Mouse (Mus musculus) ES-E14 (cell line): ENCODE data around the gene Sox5.
A peak's percentile ranks its signal among the peaks of the same experiment; 100 is the strongest.

ENCODE experiments used
- MAFK ChIP-seq: IDR thresholded peaks from 2 replicates; pipeline ENCODE4 v1.6.1; 2014; ENCODE audit warnings: mild to moderate bottlenecking, low read depth, low read length, inconsistent platforms; ENCODE audit not compliant: insufficient read depth
- ZC3H11A ChIP-seq: IDR thresholded peaks from 2 replicates; pipeline ENCODE4 v1.6.1; 2012; ENCODE audit warnings: low read depth, mild to moderate bottlenecking, inconsistent platforms, low read length, borderline replicate concordance
- ZNF384 ChIP-seq: IDR thresholded peaks from 2 replicates; pipeline ENCODE4 v1.6.1; 2012; ENCODE audit warnings: low read depth, low read length, inconsistent platforms

- TF ChIP-seq ZC3H11A, result peak; percentile 36; the same call in 1 of the 2 replicates
- no peak for TF ChIP-seq MAFK
- TF ChIP-seq ZNF384, result no peak
Measured at GRCm38 (mm10) chr6:144814931-144815364, 33.2 kb upstream of the Sox5 start.
